Mouse (Mus musculus) thymus, adult 2 months (tissue): ENCODE results near the gene Hmgcs1.

Experiments
- CTCF ChIP-seq: fragments of 200-500 bp; IDR thresholded peaks from 2 replicates; pipeline ENCODE4 v1.5.1; 2012; ENCODE audit warnings: mild to moderate bottlenecking, control low read depth, low read length, moderate library complexity, borderline replicate concordance; ENCODE audit not compliant: control insufficient read depth, poor library complexity, insufficient read depth; ENCODE audit errors: extremely low read depth
- POLR2A ChIP-seq: fragments of 200-500 bp; IDR thresholded peaks from 2 replicates; pipeline ENCODE4 v1.6.1; 2012; ENCODE audit warnings: mild to moderate bottlenecking, low read length, control low read depth, moderate library complexity; ENCODE audit not compliant: control insufficient read depth, poor library complexity, insufficient read depth; ENCODE audit errors: extremely low read depth

GRCm38 (mm10) chr13:119696496-119696895 is 6.3 kb downstream of the Hmgcs1 start:
- TF ChIP-seq CTCF, result no peak
- no peak for TF ChIP-seq POLR2A
